Mouse (Mus musculus) embryonic facial prominence, embryonic 13.5 days (tissue): Measurements from ENCODE around the gene Smim27. TPM values are rescaled to one million over a fixed set of nuclear protein-coding genes. Genes with fewer than 3 reads are reported as not detected.

Experiments
- ATAC-seq: fragments of 200-750 bp; cut with Nextera tagmentation; 2 replicates; pipeline ENCODE4 v1.8.0; 2017; ENCODE audit warnings: low read depth; ENCODE audit not compliant: insufficient number of reproducible peaks, insufficient read depth, low FRiP score, low TSS enrichment
- H3K27ac ChIP-seq: fragments of 300-500 bp; sonication (generic); 2 replicates; pipeline ENCODE4 v1.5.1; 2015; ENCODE audit warnings: moderate library complexity, mild to moderate bottlenecking, inconsistent platforms
- H3K27me3 ChIP-seq: fragments of 300-500 bp; sonication (generic); 2 replicates; pipeline ENCODE4 v1.6.1; 2015; ENCODE audit warnings: mild to moderate bottlenecking, inconsistent platforms
- H3K36me3 ChIP-seq: fragments of 300-500 bp; sonication (generic); 2 replicates; pipeline ENCODE4 v1.6.1; 2015; ENCODE audit warnings: mild to moderate bottlenecking, inconsistent platforms
- H3K4me1 ChIP-seq: fragments of 300-500 bp; sonication (generic); 2 replicates; pipeline ENCODE4 v1.6.1; 2015; ENCODE audit warnings: inconsistent platforms
- H3K4me2 ChIP-seq: fragments of 300-500 bp; sonication (generic); 2 replicates; pipeline ENCODE4 v1.6.1; 2015; ENCODE audit warnings: moderate library complexity, mild to moderate bottlenecking, inconsistent platforms
- H3K4me3 ChIP-seq: fragments of 300-500 bp; sonication (generic); 2 replicates; pipeline ENCODE4 v1.5.1; 2015; ENCODE audit warnings: mild to moderate bottlenecking, inconsistent platforms
- H3K9ac ChIP-seq: fragments of 300-500 bp; sonication (generic); 2 replicates; pipeline ENCODE4 v1.6.1; 2015; ENCODE audit warnings: mild to moderate bottlenecking, inconsistent platforms
- H3K9me3 ChIP-seq: fragments of 300-500 bp; sonication (generic); 2 replicates; pipeline ENCODE4 v1.6.1; 2016; ENCODE audit warnings: inconsistent platforms
- WGBS: fragments of 180-500 bp; shearing (Covaris S2); methylation state at CpG from one replicate; pipeline ENCODE4 v1.1.7; 2015; ENCODE audit warnings: mixed read lengths; 5-methylcytosine and 5-hydroxymethylcytosine counted together
- polyA plus RNA-seq: library from polyadenylated mRNA; unstranded; fragments of >200 nt; fragmentation: Nextera tagmentation; extraction: Ambion mirVana; gene quantifications from 2 replicates; pipeline ENCODE4 v1.2.1, GENCODE M21; 2015

The Smim27 gene
- polyA plus RNA-seq, 1 experiment from 2014 or later, result 35.9 TPM

GRCm38 (mm10) chr4:40309682-40310081 lies 40.3 kb downstream of the Smim27 start:
- no peak overlapping the region for H3K9ac ChIP-seq
- no peaks in the 10 kb centered on the region for H3K4me1 ChIP-seq
- H3K4me3 ChIP-seq, result no peak overlapping the region
- no peaks in the 10 kb centered on the region for H3K36me3 ChIP-seq
- peaks cover 3% of the 10 kb centered on the region; the same call in 1 of the 2 replicates for H3K27me3 ChIP-seq
- no peak for ATAC-seq
- no peak overlapping the region for H3K4me2 ChIP-seq
- no peak overlapping the region for H3K27ac ChIP-seq
- no peaks in the 10 kb centered on the region for H3K9me3 ChIP-seq

DNA sequence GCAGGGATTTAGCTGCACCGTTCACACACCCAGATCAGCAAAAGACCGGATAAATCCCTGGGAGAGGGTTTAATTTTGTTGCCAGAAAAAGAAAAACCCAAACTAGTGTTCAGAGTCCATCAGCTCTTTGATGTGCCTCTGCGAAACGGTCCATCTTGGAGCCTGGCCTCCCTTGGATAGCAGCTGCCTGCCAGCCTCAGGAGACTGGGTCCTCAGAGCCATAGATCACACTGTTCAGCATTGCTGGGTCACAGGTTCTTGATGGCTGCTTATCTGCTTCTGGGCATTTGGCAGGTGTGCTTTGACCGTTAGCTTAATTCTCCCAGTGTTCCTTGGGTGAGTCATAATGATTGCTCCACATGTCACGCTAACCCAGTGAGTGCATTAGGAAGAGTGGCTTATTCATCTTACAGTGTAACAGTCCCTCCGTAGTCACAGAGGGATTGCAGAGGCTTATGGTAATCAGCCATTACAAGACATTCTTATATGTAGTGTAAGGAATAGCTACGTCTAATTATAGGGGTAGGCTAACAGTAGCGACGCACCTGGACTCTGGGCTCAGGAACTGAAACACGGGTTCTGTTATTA lies 41.5 kb downstream of the Smim27 start:
- 0 out of 2 replicates have a peak, but pooled peaks have one; percentile 37 for ATAC-seq
- no peaks in the 10 kb centered on the region for H3K4me1 ChIP-seq
- 72% methylated on average over 11 of the region's 11 CpGs for WGBS
- H3K4me2 ChIP-seq, result no peak overlapping the region
- no peak overlapping the region for H3K27ac ChIP-seq
- no peaks in the 10 kb centered on the region for H3K36me3 ChIP-seq
- no peak overlapping the region for H3K9ac ChIP-seq
- H3K4me3 ChIP-seq, result no peak overlapping the region
- H3K9me3 ChIP-seq, result no peaks in the 10 kb centered on the region
- no peaks in the 10 kb centered on the region for H3K27me3 ChIP-seq

GRCm38 (mm10) chr4:40312213-40312612 lies 42.8 kb downstream of the Smim27 start:
- Histone ChIP-seq H3K36me3 (no peaks in the 10 kb centered on the region), H3K4me2 (no peak overlapping the region), H3K9ac (no peak overlapping the region), H3K27me3 (no peaks in the 10 kb centered on the region), H3K4me3 (no peak overlapping the region), H3K4me1 (no peaks in the 10 kb centered on the region), H3K9me3 (no peaks in the 10 kb centered on the region), H3K27ac (no peak overlapping the region)
- WGBS, result 94% methylated on average over 1 of the region's 1 CpGs
- ATAC-seq, result no peak

DNA sequence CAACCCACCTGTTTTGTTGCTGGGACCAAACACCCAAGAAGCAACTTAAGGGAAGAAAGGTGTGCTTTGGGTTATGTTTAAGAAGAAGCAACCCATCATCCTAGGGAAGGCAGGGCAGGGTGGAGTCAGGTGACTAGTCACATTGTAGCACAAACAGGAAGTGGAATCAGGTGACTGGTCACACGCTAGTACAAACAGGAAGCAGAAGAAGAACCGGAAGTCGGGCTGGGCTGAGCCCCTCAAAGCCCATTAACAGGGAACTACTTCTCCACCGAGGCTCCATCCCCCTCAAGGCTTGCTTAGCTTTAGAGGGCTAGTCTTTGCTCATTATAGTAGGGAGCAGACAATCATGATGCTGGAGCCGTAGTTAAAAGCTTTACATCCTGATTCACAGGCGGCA lies 43.6 kb downstream of the Smim27 start:
- no peaks in the 10 kb centered on the region for H3K4me1 ChIP-seq
- H3K4me3 ChIP-seq, result no peak overlapping the region
- no peak overlapping the region for H3K4me2 ChIP-seq
- 79% methylated on average over 6 of the region's 6 CpGs for WGBS
- ATAC-seq, result no peak
- no peaks in the 10 kb centered on the region for H3K27me3 ChIP-seq
- H3K9ac ChIP-seq, result no peak overlapping the region
- no peaks in the 10 kb centered on the region for H3K36me3 ChIP-seq
- H3K9me3 ChIP-seq, result no peaks in the 10 kb centered on the region
- no peak overlapping the region for H3K27ac ChIP-seq

- H3K4me1 ChIP-seq, result no peaks in the 10 kb centered on the region
- H3K4me2 ChIP-seq, result no peak overlapping the region
- no peaks in the 10 kb centered on the region for H3K36me3 ChIP-seq
- ATAC-seq, result no peak
- H3K9me3 ChIP-seq, result no peaks in the 10 kb centered on the region
- no peak overlapping the region for H3K27ac ChIP-seq
- WGBS, result 85% methylated on average over 3 of the region's 3 CpGs
- H3K4me3 ChIP-seq, result no peak overlapping the region
- H3K9ac ChIP-seq, result no peak overlapping the region
- H3K27me3 ChIP-seq, result no peaks in the 10 kb centered on the region
These were observed 48.0 kb downstream of the Smim27 start for GRCm38 (mm10) chr4:40317404-40317803.

Other genes with a start within 250 kb of the Smim27 start
- gene Aco1, start 126.5 kb upstream of the Smim27 start, polyA plus RNA-seq, result 46.3 and 46.5 TPM in 2 replicates
- 8.2 and 11.1 TPM in 2 replicates for gene Ddx58, start 29.8 kb upstream of the Smim27 start, polyA plus RNA-seq
- 48.3 and 50.7 TPM in 2 replicates for gene Topors, start 271 bp downstream of the Smim27 start, polyA plus RNA-seq
- 303 and 307 TPM in 2 replicates for gene Ndufb6, start 9.8 kb downstream of the Smim27 start, polyA plus RNA-seq
- 0.44 and 0.59 TPM in 2 replicates for gene Tmem215, start 202.6 kb downstream of the Smim27 start, polyA plus RNA-seq